In the genomic region with DNA sequence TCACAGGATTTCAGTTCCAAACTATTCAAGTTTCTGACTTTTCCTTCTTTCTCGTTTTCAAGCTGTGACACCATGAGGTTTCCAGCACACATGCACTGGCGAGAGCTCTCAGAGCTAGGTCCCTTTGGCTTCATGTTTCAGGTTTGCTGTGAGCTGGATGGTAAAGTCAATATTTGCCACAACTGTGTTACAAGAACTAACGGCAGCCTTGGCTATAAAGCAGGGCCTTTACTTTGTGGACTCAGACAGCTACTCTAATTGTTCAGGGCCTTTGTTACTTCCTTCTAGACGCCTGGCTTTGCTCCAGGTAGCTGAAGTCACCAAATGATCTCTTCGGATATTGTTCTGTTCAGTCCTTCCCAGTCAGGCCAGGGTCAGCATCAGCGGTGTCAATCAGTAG, we compare ENCODE assay signal across 17 mouse cellular contexts. TPM values are rescaled to one million over a fixed set of nuclear protein-coding genes. Genes with fewer than 3 reads are reported as not detected.
DNase-seq lines count a peak whose midpoint lies in the region; ATAC-seq and TF ChIP-seq lines count a peak whose summit lies in the region.
"Had no signal": no experiment of that assay in that cellular context is flagged by ENCODE, and none has a peak within 500 bp of the region (broad histone marks: within the 10 kb centered on the region; RNA-seq: fewer than 3 reads in every experiment).

No protein-coding gene starts in this region.

- WGBS in embryonic facial prominence, embryonic 12.5 days: 63% methylated on average over 6 of the region's 6 CpGs
- 77% methylated on average over 6 of the region's 6 CpGs for WGBS in embryonic facial prominence, embryonic 10.5 days
- 45% methylated on average over 6 of the region's 6 CpGs for WGBS in hindbrain, postnatal 0 days
- WGBS in hindbrain, embryonic 16.5 days: 60% methylated on average over 6 of the region's 6 CpGs
- 47% methylated on average over 6 of the region's 6 CpGs for WGBS in limb, embryonic 14.5 days
- 64% methylated on average over 6 of the region's 6 CpGs for WGBS in liver, embryonic 12.5 days (ENCODE audit: insufficient replicate concordance)
- WGBS in midbrain, embryonic 13.5 days: 72% methylated on average over 6 of the region's 6 CpGs

- TF ChIP-seq CTCF in hindbrain, postnatal 0 days (IDR thresholded peaks at IDR 0.05; ENCODE audit: low read depth): no peak
- TF ChIP-seq CTCF in MEL (IDR thresholded peaks at IDR 0.05 in 2 of 3, conservative IDR thresholded peaks at IDR 0.05 in 1 of 3; ENCODE audit: control insufficient read depth in 1 of 3, insufficient read depth in 1 of 3, low read depth in 2 of 3, low read length in 3 of 3, poor library complexity in 1 of 3, severe bottlenecking in 1 of 3): no peak

- no peaks in the 10 kb centered on the region for H3K79me2 ChIP-seq in MEL (ENCODE audit: control insufficient read depth, insufficient read depth, low read length, poor library complexity)

- no peak overlapping the region for H3K4me3 ChIP-seq in embryonic facial prominence, embryonic 12.5 days
- no peak overlapping the region for H3K4me3 ChIP-seq in embryonic facial prominence, embryonic 10.5 days
- H3K4me3 ChIP-seq in hindbrain, postnatal 0 days (ENCODE audit: low read length): no peak overlapping the region
- no peak overlapping the region for H3K4me3 ChIP-seq in hindbrain, embryonic 16.5 days (ENCODE audit: low read length)
- H3K4me3 ChIP-seq in MEL (ENCODE audit: control insufficient read depth in 1 of 2, insufficient read depth in 1 of 2, low read depth in 2 of 2, low read length in 2 of 2): peak overlapping the region; percentile 11 to 28; a peak in 2 of 4 replicates
- H3K4me3 ChIP-seq in limb, embryonic 14.5 days (replicated peaks; ENCODE audit: low read length): no peak overlapping the region
- H3K4me3 ChIP-seq in liver, embryonic 12.5 days: no peak overlapping the region
- no peak overlapping the region for H3K4me3 ChIP-seq in midbrain, embryonic 13.5 days (replicated peaks)
- H3K4me3 ChIP-seq: stomach, embryonic 15.5 days had no signal

- H3K27ac ChIP-seq in embryonic facial prominence, embryonic 12.5 days: peak overlapping the region; percentile 63; the same call in 1 of the 2 replicates
- no peak overlapping the region for H3K27ac ChIP-seq in embryonic facial prominence, embryonic 10.5 days (replicated peaks)
- no peak overlapping the region for H3K27ac ChIP-seq in hindbrain, postnatal 0 days
- H3K27ac ChIP-seq in hindbrain, embryonic 16.5 days (ENCODE audit: low read depth, low read length): no peak overlapping the region
- peak overlapping the region; percentile 34; the same call in 1 of the 2 replicates for H3K27ac ChIP-seq in MEL (ENCODE audit: control insufficient read depth, low read depth, low read length)
- H3K27ac ChIP-seq in limb, embryonic 14.5 days (replicated peaks; ENCODE audit: low read depth, low read length): peak overlapping the region; percentile 44
- H3K27ac ChIP-seq in liver, embryonic 12.5 days: no peak overlapping the region
- no peak overlapping the region for H3K27ac ChIP-seq in midbrain, embryonic 13.5 days
- H3K27ac ChIP-seq: stomach, embryonic 15.5 days had no signal

- DNase-seq in embryonic facial prominence, embryonic 10.5 days (ENCODE audit: low spot score): no peak
- peak; percentile 34 for DNase-seq in hindbrain, postnatal 0 days (ENCODE audit: low spot score)
- peak; percentile 71 for DNase-seq in MEL (ENCODE audit: low read depth, low spot score)
- peak; percentile 51 for DNase-seq in limb, embryonic 14.5 days (ENCODE audit: low spot score)
- DNase-seq: adrenal gland, postnatal 14 days; cerebellum, postnatal 25 days; kidney, postnatal 25 days; right cerebral cortex, adult 18-20 months; spleen, adult 18-20 months; thymus, postnatal 25 days had no signal

- no peak overlapping the region for H3K4me2 ChIP-seq in embryonic facial prominence, embryonic 12.5 days (replicated peaks)
- H3K4me2 ChIP-seq in hindbrain, postnatal 0 days (ENCODE audit: low read depth, low read length): no peak overlapping the region
- H3K4me2 ChIP-seq in hindbrain, embryonic 16.5 days (ENCODE audit: low read length): no peak overlapping the region
- H3K4me2 ChIP-seq in limb, embryonic 14.5 days (replicated peaks; ENCODE audit: low read depth, low read length, severe bottlenecking): no peak overlapping the region
- no peak overlapping the region for H3K4me2 ChIP-seq in liver, embryonic 12.5 days
- no peak overlapping the region for H3K4me2 ChIP-seq in midbrain, embryonic 13.5 days (replicated peaks)
- H3K4me2 ChIP-seq: stomach, embryonic 15.5 days had no signal

- no peak for ATAC-seq in embryonic facial prominence, embryonic 12.5 days (ENCODE audit: insufficient number of reproducible peaks, insufficient read depth, low FRiP score, low TSS enrichment)
- ATAC-seq in hindbrain, postnatal 0 days: no peak
- ATAC-seq in hindbrain, embryonic 16.5 days: no peak
- peak; percentile 9; the same call in 1 of the 2 replicates for ATAC-seq in limb, embryonic 14.5 days (ENCODE audit: low FRiP score, low read depth)
- no peak for ATAC-seq in liver, embryonic 12.5 days
- ATAC-seq in midbrain, embryonic 13.5 days: no peak
- ATAC-seq: inflammation-experienced regulatory T-cells, adult 6 months had no signal

- TF ChIP-seq EP300 in MEL (IDR thresholded peaks at IDR 0.05; ENCODE audit: low read depth in 1 of 2, low read length in 2 of 2): no peak

- no peaks in the 10 kb centered on the region for H3K9me3 ChIP-seq in embryonic facial prominence, embryonic 12.5 days
- no peaks in the 10 kb centered on the region for H3K9me3 ChIP-seq in embryonic facial prominence, embryonic 10.5 days
- H3K9me3 ChIP-seq in hindbrain, postnatal 0 days (ENCODE audit: low read length): no peaks in the 10 kb centered on the region
- no peaks in the 10 kb centered on the region for H3K9me3 ChIP-seq in hindbrain, embryonic 16.5 days (ENCODE audit: control insufficient read depth, low read length)
- H3K9me3 ChIP-seq in MEL (replicated peaks; ENCODE audit: insufficient read depth, low read length): no peaks in the 10 kb centered on the region
- no peaks in the 10 kb centered on the region for H3K9me3 ChIP-seq in limb, embryonic 14.5 days (ENCODE audit: control insufficient read depth, low read length)
- no peaks in the 10 kb centered on the region for H3K9me3 ChIP-seq in liver, embryonic 12.5 days (replicated peaks)
- H3K9me3 ChIP-seq in midbrain, embryonic 13.5 days: no peaks in the 10 kb centered on the region
- H3K9me3 ChIP-seq: stomach, embryonic 15.5 days had no signal

- H3K36me3 ChIP-seq in embryonic facial prominence, embryonic 12.5 days: no peaks in the 10 kb centered on the region
- H3K36me3 ChIP-seq in embryonic facial prominence, embryonic 10.5 days (replicated peaks): peaks cover 10% of the 10 kb centered on the region
- H3K36me3 ChIP-seq in hindbrain, postnatal 0 days (ENCODE audit: insufficient read depth, low read length): no peaks in the 10 kb centered on the region
- H3K36me3 ChIP-seq in hindbrain, embryonic 16.5 days (ENCODE audit: control insufficient read depth, insufficient read depth, low read length): peaks cover 3% of the 10 kb centered on the region; the same call in 1 of the 2 replicates
- H3K36me3 ChIP-seq in MEL (ENCODE audit: control insufficient read depth in 1 of 2, insufficient read depth in 2 of 2, low read length in 2 of 2): peaks cover 0 to 17% of the 10 kb centered on the region in 2 experiments; a peak in 2 of 4 replicates
- no peaks in the 10 kb centered on the region for H3K36me3 ChIP-seq in limb, embryonic 14.5 days (ENCODE audit: control insufficient read depth, insufficient read depth, low read length)
- no peaks in the 10 kb centered on the region for H3K36me3 ChIP-seq in liver, embryonic 12.5 days
- peaks cover 11% of the 10 kb centered on the region for H3K36me3 ChIP-seq in midbrain, embryonic 13.5 days
- H3K36me3 ChIP-seq: stomach, embryonic 15.5 days had no signal

- H3K4me1 ChIP-seq in embryonic facial prominence, embryonic 12.5 days: no peaks in the 10 kb centered on the region; the same call in 1 of the 2 replicates
- peaks cover 3% of the 10 kb centered on the region; the same call in 1 of the 2 replicates for H3K4me1 ChIP-seq in embryonic facial prominence, embryonic 10.5 days
- no peaks in the 10 kb centered on the region for H3K4me1 ChIP-seq in hindbrain, postnatal 0 days (ENCODE audit: insufficient read depth, low read length)
- H3K4me1 ChIP-seq in hindbrain, embryonic 16.5 days (ENCODE audit: control insufficient read depth, insufficient read depth, low read depth, low read length): no peaks in the 10 kb centered on the region
- peaks cover 18 to 19% of the 10 kb centered on the region in 2 experiments for H3K4me1 ChIP-seq in MEL (ENCODE audit: control insufficient read depth in 1 of 2, insufficient read depth in 2 of 2, low read length in 2 of 2)
- no peaks in the 10 kb centered on the region; the same call in 1 of the 2 replicates for H3K4me1 ChIP-seq in limb, embryonic 14.5 days (ENCODE audit: control insufficient read depth, insufficient read depth, low read length)
- H3K4me1 ChIP-seq in liver, embryonic 12.5 days: peaks cover 20% of the 10 kb centered on the region
- no peaks in the 10 kb centered on the region for H3K4me1 ChIP-seq in midbrain, embryonic 13.5 days (replicated peaks)
- H3K4me1 ChIP-seq: stomach, embryonic 15.5 days had no signal

- no peak overlapping the region for H3K9ac ChIP-seq in embryonic facial prominence, embryonic 12.5 days
- H3K9ac ChIP-seq in hindbrain, postnatal 0 days (replicated peaks; ENCODE audit: low read length): no peak overlapping the region
- no peak overlapping the region for H3K9ac ChIP-seq in hindbrain, embryonic 16.5 days (ENCODE audit: low read depth, low read length)
- H3K9ac ChIP-seq in MEL (ENCODE audit: control insufficient read depth, low read depth, low read length, poor library complexity, severe bottlenecking): peak overlapping the region; percentile 24
- no peak overlapping the region for H3K9ac ChIP-seq in limb, embryonic 14.5 days (ENCODE audit: low read depth, low read length, severe bottlenecking)
- no peak overlapping the region for H3K9ac ChIP-seq in liver, embryonic 12.5 days
- H3K9ac ChIP-seq in midbrain, embryonic 13.5 days (replicated peaks): no peak overlapping the region
- H3K9ac ChIP-seq: stomach, embryonic 15.5 days had no signal

- TF ChIP-seq POLR2A in MEL (IDR thresholded peaks at IDR 0.05; ENCODE audit: control insufficient read depth in 1 of 2, insufficient read depth in 1 of 2, low read depth in 1 of 2, low read length in 2 of 2, poor library complexity in 1 of 2): no peak
- no peak for TF ChIP-seq POLR2A in limb, embryonic 14.5 days (IDR thresholded peaks at IDR 0.05; ENCODE audit: borderline replicate concordance, extremely low read depth, insufficient read depth, insufficient read length)

- TF ChIP-seq RAD21 in MEL (IDR thresholded peaks at IDR 0.05; ENCODE audit: low read depth, low read length): no peak

- H3K27me3 ChIP-seq in embryonic facial prominence, embryonic 12.5 days: no peaks in the 10 kb centered on the region
- no peaks in the 10 kb centered on the region for H3K27me3 ChIP-seq in embryonic facial prominence, embryonic 10.5 days (replicated peaks; ENCODE audit: low read depth, poor library complexity, severe bottlenecking)
- no peaks in the 10 kb centered on the region for H3K27me3 ChIP-seq in hindbrain, postnatal 0 days (ENCODE audit: insufficient read depth, low read length)
- no peaks in the 10 kb centered on the region for H3K27me3 ChIP-seq in hindbrain, embryonic 16.5 days (replicated peaks; ENCODE audit: control insufficient read depth, insufficient read depth, low read length)
- H3K27me3 ChIP-seq in MEL (ENCODE audit: control insufficient read depth in 1 of 2, insufficient read depth in 2 of 2, low read length in 2 of 2): no peaks in the 10 kb centered on the region
- no peaks in the 10 kb centered on the region for H3K27me3 ChIP-seq in limb, embryonic 14.5 days (ENCODE audit: control insufficient read depth, insufficient read depth, low read length)
- H3K27me3 ChIP-seq in liver, embryonic 12.5 days (replicated peaks): 0 out of 2 replicates have a peak, but pooled peaks cover 3% of the 10 kb centered on the region
- no peaks in the 10 kb centered on the region for H3K27me3 ChIP-seq in midbrain, embryonic 13.5 days
- H3K27me3 ChIP-seq: stomach, embryonic 15.5 days had no signal

RNA-seq across cellular contexts. Expression of gene C130074G19Rik, which starts 52.5 kb away (rescaled TPM):
- polyA plus RNA-seq in embryonic facial prominence, embryonic 12.5 days (2016; fragmentation: Nextera tagmentation; extraction: Ambion mirVana): 1.0 and 1.3 TPM in 2 replicates
- 0.49 and 0.64 TPM in 2 replicates for polyA plus RNA-seq in embryonic facial prominence, embryonic 10.5 days (2016; fragmentation: Nextera tagmentation; extraction: Ambion mirVana)
- total RNA-seq in hindbrain, postnatal 0 days (2014; rRNA removed): 4.2 and 6.6 TPM in 2 replicates
- polyA plus RNA-seq in hindbrain, postnatal 0 days (2015; fragmentation: Nextera tagmentation; extraction: Ambion mirVana): 1.1 TPM in 2 replicates
- polyA plus RNA-seq in hindbrain, embryonic 16.5 days (2015; fragmentation: Nextera tagmentation; extraction: Ambion mirVana): 0.97 and 1.0 TPM in 2 replicates
- total RNA-seq in MEL (2012; rRNA removed): not detected in 2 replicates
- polyA plus RNA-seq in MEL (2012; ENCODE audit: insufficient read depth in 1 of 2, insufficient read length in 2 of 2, low read depth in 1 of 2, low replicate concordance in 2 of 2, missing spikeins in 1 of 2): not detected
- polyA plus RNA-seq in limb, embryonic 14.5 days (2012; rRNA removed): 7.3 and 9.7 TPM in 2 replicates
- 1.8 TPM in 2 replicates for polyA plus RNA-seq in limb, embryonic 14.5 days (2014; fragmentation: Nextera tagmentation; extraction: Ambion mirVana)
- 1.2 and 1.3 TPM in 2 replicates for polyA plus RNA-seq in liver, embryonic 12.5 days (2016; fragmentation: Nextera tagmentation; extraction: Ambion mirVana)
- 0.85 and 1.2 TPM in 2 replicates for polyA plus RNA-seq in midbrain, embryonic 13.5 days (2015; fragmentation: Nextera tagmentation; extraction: Ambion mirVana)
- total RNA-seq: granulocyte monocyte progenitor cell, adult 5-6 weeks had no signal
- polyA plus RNA-seq: inflammation-experienced regulatory T-cells, adult 6 months had no signal

Comparison
In these comparisons a context has a peak if more than half of its experiments do, and no peak if none do; other contexts are left out.
1. H3K27ac ChIP-seq: peak in embryonic facial prominence, embryonic 12.5 days (single experiment), MEL (single experiment) and limb, embryonic 14.5 days (single experiment); none in embryonic facial prominence, embryonic 10.5 days (single experiment), hindbrain, postnatal 0 days (single experiment), hindbrain, embryonic 16.5 days (single experiment), liver, embryonic 12.5 days (single experiment) and midbrain, embryonic 13.5 days (single experiment).
2. H3K4me3 ChIP-seq: peak in MEL (2 of 2); none in embryonic facial prominence, embryonic 12.5 days (single experiment), embryonic facial prominence, embryonic 10.5 days (single experiment), hindbrain, postnatal 0 days (single experiment), hindbrain, embryonic 16.5 days (single experiment), limb, embryonic 14.5 days (single experiment), liver, embryonic 12.5 days (single experiment) and midbrain, embryonic 13.5 days (single experiment).